Mouse (Mus musculus): ENCODE measurements at regions not wholly inside any gene's neighbourhood (a gene's known extent, or its start where the extent isn't known, plus 50 kb on each side); places are given as distances from the start of the nearest gene placed in this dataset.

DNA sequence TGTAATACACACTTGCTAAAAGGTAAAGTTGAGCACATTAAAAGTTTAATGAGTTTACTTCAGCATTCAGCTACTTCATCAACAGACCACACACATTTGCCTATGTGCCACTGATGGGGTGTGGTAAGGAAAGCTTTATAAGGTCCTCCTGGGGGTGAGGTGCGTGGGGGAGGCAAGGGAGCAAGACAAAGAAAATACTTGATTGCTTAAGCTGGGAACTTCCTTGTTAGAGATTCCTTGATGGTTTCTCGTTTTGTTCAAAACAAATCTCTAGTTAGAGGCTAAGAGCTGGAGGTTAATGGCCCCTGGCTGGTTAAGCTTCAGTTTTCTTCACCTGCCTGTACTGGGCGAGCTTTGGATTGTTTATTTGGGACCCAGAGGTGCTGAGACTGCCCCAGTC is 220.7 kb downstream of the Maf start:
- DNase-seq (ENCODE audit: extremely low read depth, low read depth, low spot score), result no peak

DNA sequence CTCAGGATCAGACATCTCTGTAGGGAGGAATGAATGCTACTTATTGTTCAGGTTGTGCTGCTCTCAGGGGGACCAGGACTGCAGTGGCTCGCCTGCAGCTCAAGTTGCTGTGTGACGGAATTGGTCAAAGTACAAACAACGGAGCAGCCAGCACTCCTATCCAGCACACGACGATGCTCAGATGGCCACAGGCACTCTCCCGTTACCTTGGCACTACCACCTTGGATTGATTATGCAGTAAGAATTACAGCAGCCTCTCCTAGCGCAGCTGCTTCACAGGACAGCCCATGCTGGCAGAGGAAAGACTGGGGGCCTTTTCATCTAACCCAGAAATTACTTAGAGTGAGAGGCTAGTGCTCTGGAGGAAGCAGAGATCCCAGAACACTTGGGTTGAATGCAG is 226.5 kb downstream of the Maf start:
- DNase-seq (ENCODE audit: extremely low read depth, low read depth, low spot score), result no peak

DNA sequence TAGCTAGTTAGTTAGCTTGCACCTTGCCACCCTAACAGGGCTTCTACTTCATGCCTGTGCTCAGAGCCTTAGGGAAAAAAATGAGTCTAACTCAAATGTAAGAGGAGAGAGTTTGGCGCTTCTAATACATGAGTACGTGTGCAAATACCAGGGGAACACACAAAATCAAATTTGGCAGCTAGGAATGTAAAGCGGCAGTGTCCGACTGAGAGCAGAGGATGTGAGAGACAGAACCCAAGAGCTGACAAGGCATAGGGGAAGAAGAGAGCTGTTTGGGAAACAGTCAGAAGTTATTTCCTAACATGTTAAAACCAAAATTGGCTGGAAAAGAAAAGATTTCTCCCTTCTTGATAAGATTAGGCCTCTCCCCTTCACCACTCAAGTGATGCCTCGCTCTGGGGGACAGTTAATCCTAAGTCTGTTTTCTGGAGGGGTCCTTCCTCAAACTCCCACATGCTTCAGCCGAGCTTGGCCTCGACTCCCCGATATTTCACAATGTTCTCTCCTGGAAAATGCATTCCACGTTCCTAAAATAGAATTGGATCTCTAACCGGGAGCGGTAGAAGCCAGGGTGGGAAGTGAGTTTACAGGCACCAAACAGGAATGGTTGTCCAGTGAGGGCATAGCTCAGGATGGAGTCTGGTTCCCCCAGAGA is 229.1 kb downstream of the Maf start:
- DNase-seq (ENCODE audit: extremely low read depth, low read depth, low spot score), result no peak

DNA sequence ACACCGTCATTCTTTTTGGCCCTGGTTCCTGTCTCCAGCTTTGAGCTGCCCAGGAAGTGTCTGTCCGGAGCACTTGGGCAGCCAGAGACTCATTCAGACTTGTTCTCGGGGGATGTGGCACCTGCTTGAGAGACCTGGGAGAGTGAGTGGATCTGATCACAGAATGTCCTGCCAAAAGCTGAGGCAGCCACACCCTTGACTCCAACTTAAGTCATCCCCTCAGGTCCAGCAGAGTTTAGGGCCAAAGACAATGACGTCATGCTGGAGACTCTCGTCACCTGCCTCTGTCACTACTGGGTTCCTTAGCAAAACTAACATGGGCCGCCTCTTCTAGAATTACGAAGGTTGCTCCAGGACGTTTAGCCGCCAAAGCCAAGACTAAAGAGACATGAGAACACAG is 231.5 kb downstream of the Maf start:
- DNase-seq (ENCODE audit: extremely low read depth, low read depth, low spot score), result no peak

DNA sequence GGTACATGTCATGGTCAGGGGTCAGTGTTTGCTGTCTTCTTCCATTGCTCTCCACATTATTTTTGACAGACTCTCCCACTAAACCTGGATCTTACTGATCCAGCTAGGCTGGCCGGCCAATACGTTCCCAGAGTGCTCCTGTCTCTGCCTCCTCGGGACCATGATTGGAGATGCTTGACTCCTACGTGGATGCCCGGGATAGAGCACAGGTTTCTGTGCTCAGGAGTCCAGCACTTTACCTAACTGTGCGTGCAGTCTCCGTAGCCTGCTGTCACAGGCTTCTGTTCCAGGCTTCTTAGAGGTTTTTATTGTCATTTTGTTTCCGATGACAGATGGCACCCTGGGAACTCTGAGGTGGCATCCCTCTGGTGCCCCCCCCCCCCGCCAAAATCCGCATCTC is 232.4 kb downstream of the Maf start:
- DNase-seq (ENCODE audit: extremely low read depth, low read depth, low spot score), result no peak

DNA sequence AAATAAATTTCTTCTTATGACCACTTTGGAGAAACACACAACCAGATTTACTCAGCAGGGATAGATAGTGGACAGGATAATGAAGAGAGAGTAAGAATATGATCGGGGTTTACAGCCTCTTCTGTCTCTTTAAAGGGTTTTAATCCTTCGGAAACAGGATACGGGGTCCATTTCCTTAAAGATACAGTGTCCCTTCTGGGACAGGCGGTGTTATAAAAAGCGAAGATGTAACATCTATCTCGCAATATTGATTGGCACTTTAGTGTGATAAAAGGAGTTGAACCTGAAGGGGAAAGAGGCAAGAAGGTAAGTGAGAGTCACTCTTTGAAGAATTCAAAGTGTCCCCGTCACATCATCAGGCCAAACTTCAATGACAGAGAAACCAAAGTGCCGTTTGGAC is 233.6 kb downstream of the Maf start:
- no peak for DNase-seq (ENCODE audit: extremely low read depth, low read depth, low spot score)

DNA sequence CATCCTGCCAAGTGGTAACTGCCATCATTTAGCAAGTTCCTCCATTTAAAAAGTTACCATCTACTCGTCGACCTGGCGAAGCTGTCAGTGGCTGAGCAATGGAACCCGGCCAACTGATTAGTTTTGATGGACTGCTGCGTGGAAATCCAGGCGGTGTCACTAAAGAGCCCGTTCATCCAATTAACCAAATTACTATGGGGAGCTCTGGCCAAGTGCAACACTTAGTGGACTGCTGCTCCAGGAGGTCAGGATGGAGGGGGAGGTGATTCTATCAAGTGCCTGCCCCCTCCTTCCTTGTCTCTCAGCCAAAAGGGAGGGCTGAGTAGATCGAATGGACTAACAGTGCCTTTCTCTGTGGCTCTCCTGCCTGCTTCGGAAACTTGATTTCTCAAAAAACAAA is 241.0 kb downstream of the Maf start:
- no peak for DNase-seq (ENCODE audit: extremely low read depth, low read depth, low spot score)

DNA sequence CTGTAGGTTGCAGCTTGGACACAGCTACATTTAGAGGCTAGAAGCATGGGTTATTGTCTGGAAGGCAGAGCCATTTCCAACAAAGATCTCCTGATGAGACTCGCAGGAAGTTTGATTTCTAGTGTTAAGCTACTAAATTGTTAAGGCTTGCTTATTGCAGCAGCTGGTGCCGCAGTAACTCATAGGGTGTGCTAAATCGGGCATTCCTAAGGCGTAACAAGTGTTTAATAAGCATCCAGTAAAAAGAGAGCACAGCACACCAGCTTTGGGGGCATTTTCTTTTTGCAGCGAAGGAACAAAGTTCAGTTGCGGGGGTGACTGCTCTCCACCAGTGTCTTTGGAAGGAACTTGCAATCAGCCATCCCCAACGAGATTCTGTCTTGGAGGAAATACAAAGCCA is 241.5 kb downstream of the Maf start:
- no peak for DNase-seq (ENCODE audit: extremely low read depth, low read depth, low spot score)

DNA sequence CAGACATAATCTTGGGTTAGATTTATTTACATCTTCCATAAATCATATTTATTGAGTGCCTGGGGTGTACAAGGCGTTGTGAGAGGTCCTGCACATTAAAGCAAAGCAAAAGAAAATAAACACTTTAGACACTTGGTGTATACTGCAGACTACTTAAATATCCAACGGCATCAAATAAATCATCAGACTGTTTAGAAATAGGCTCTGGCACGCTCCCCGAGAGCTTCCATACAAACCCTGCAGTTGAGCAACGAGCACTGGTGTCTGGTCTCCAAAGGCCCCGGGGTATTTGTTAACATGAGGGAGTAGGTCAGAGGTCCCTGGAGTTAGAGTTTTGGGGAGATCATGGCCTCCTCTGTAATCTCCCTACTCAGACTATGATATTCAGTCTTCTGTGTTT is 244.9 kb downstream of the Maf start:
- DNase-seq (ENCODE audit: extremely low read depth, low read depth, low spot score), result peak; percentile 82

DNA sequence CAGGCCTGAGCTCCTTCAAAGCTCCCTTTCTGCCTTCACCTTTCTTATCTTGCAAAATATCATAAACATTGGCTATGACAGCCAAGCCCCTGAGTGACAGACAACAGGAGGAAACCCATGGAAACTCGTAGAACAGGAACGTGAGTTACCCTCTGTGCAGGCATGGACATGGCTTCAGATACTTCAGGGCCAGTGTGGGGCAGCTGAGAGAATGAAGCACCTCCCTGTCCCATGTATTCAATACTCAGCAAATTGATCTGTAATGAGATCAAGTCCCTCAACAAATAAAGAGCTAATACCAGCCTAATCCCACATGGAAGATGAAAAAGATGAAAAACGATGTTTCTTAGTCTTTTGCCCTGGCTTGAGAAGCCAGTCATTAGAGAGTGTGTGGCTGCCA is 249.5 kb downstream of the Maf start:
- DNase-seq (ENCODE audit: extremely low read depth, low read depth, low spot score), result no peak

DNA sequence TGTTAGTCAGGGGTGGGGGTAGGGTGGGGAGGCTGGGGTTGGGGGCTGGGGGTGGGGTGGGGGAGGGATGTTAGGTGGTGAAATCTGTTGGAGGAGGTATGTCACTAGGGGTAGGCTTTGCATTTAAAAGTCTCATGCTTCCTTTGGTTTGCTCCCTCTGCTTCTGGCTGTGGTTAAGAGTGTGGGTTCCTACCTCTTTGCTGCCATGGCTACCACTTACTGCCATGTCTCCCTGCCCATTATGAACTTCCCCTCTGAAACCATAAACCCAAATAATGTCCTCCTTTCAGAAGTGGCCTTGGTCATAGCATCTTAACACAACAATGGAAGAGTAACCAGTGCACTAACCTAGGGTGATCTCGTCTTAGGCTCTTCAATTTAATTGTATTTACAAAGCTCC is 256.8 kb downstream of the Maf start:
- no peak for DNase-seq (ENCODE audit: extremely low read depth, low read depth, low spot score)

DNA sequence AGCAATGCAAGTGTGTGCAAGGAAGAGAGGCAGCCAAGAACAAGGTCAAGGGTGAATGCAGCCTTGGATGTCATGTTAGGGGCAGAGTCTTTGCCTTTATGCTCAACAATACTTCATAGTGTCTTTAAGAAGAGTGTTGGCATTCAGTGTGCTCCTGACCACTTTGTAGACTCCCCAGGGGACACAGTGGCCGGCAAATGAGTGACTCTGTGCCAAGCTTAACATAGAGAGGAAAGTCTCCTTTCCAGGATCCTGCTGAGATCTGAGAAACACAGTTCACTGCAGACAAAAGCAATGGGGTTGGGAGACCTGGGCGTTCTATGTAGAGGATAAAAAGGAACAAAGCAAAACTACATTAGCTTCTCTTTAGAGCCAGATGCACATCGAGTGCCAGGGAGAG is 259.2 kb downstream of the Maf start:
- no peak for DNase-seq (ENCODE audit: extremely low read depth, low read depth, low spot score)

DNA sequence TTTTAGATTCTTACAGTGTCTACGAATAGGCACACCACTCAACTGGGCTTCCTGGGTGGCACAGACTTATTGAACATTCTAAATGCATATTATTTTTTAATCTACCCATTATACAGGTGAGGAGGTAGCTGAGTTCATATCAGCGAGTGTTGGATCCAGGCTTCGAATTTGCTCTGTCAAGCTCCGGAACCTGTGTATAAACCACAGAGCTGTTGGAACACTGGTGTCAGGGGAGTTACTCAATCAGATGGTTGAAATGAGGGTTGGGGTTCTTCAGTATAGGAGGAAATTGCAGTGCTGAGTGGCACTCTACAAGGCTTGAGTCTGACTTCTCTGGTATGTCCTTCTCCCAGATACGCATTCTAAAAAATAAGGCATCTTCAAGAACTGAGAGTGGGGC is 263.1 kb downstream of the Maf start:
- DNase-seq (ENCODE audit: extremely low read depth, low read depth, low spot score), result no peak

DNA sequence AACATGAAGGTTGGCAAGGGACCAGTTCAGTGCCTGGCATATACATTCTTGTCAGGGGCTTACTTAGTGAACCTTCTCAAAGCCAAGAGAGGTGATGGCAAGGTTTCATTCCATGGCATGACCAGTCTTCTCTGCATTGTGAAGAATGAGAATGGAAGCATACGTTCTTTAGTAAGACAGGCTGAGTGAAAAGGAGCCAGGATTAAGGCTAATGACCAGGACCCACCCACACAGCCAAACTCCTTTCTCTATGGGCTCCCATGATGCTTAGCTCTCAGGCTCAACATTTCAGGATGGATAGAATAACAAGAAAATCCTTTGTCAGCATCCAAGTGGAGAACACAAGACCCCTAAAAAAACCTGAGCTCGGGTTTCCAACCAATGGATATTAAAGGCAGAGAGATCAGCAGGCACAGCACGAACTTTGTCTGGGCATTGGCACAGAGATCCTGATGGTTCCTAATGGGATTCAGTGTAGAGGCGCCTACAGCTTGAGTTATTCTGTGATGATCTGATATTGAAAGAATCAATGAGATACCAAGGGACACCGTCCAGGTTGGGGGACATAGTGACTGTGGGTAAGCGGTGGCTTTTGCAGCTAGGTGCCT is 265.5 kb downstream of the Maf start:
- no peak for DNase-seq (ENCODE audit: extremely low read depth, low read depth, low spot score)

DNA sequence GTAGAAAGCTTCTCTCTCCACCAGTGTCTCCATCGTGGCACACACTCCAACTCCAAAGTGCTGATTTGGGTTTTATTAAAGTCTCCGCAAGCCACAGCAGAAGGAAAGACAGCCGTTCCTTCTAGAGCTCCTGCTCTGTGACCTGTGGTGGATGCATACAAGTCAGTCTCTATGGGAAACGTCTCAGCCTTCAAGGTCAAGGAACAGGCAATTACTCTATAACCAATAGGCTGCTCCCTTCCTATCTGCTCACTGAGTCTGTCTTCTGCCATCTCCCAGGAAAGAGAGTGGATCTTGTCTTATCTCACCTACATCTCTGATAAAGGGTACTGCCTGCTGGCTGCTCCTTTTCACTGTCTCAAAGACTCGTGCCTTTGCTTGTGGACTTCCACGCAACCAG is 266.3 kb downstream of the Maf start:
- DNase-seq (ENCODE audit: extremely low read depth, low read depth, low spot score), result no peak

DNA sequence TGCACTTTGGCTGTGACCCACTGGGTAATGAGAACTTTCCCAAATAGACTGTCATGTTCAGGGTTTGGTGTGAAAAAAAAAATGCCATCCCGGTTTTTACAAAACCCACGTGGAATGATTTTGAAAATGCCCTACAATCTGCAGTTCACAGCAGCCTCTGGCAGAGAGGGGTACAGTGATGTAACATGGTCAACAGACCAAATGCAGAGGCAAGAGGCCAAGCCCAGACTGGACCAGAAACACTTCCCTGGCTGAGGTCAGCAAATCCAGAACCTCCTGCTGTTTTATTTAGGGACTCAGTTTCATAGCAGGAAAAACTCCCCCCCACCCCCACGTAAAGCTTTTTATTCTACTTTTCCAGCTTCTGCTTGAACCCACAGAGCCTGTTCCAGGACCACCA is 267.4 kb downstream of the Maf start:
- DNase-seq (ENCODE audit: extremely low read depth, low read depth, low spot score), result no peak

DNA sequence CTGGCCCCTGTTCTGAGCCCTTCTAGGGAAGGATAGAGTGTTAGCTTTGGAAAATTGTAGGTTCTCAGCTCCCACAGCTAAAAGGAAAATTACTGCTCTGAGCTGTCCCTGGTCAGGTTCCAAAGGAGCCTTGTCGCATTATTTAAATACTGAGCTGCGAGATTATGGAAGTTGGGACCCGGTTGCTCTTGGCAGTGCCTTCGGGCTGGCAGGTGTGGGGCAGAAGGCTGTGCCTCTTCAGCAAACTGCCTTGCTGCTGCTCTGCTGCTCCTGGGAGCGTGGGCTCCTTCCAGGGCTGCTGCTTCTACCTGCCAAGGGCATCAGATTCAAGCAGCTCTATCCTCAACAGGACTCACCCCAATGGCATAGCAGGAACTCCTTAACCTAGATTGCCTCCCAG is 268.1 kb downstream of the Maf start:
- no peak for DNase-seq (ENCODE audit: extremely low read depth, low read depth, low spot score)

DNA sequence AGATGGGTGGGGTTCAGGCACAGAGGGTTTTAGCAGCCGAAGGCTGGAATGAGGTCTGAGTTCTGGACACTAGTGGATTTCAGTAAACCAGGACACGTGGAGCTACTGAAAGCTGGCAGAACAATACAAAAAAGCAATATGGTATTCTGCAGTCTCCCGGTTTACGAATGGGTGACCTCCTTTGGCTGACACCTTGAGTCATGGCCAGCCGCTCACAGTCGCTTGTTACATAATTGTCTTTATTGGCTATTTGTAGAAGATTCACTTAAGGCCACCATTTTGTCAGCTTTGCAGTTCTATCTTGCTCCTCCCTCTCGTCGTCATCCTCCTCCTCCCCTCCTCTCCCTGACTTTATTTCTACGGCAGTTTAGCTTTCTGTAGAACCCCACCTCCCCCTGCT is 269.6 kb downstream of the Maf start:
- DNase-seq (ENCODE audit: extremely low read depth, low read depth, low spot score), result no peak

DNA sequence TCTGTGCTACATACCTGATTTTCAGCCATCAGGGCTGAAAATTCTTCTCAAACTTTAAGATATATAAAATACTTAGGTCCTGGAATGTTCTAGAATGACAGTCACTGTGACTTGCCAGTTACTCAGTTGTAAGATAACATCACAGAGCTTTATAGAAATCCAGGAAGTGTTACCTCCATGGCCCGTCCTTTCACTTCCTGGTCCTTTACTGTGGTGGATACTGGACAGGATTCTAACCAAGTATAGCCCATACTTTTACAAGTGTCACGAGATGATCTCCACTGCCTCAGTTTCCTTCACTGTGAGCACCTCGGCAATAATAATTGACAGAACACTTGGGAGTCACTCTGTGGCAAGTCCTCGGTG is 271.3 kb downstream of the Maf start:
- DNase-seq (ENCODE audit: extremely low read depth, low read depth, low spot score), result no peak

DNA sequence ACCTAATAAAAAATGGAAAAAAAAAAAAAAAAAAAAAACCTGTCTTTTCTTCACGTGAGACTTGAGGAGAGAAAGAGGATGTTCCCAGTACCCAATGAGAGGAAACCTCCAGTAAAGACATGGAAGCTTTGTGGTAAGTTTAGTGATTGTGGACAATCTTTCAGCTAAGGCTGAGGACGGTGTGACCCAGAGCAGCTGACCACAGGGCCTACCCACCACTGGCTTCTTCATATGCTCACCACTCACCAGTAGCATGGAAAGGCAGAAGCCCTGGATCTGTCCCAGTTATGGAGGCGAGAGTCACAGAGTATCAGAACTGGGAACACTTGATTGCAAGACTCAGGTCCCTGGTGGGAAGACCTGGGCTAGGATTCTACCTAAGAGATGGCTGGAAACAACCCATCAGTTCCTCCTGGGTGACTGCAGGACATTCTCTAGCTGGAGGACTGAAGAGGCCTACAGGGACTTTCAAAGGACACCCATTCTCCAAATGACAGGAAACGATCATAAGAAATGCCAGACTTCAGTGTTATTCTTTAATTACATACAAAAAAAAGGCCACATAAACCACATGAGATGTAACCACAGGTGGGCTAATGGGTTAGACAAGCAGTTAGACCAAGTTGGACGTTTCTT is 271.8 kb downstream of the Maf start:
- no peak for DNase-seq (ENCODE audit: extremely low read depth, low read depth, low spot score)

DNA sequence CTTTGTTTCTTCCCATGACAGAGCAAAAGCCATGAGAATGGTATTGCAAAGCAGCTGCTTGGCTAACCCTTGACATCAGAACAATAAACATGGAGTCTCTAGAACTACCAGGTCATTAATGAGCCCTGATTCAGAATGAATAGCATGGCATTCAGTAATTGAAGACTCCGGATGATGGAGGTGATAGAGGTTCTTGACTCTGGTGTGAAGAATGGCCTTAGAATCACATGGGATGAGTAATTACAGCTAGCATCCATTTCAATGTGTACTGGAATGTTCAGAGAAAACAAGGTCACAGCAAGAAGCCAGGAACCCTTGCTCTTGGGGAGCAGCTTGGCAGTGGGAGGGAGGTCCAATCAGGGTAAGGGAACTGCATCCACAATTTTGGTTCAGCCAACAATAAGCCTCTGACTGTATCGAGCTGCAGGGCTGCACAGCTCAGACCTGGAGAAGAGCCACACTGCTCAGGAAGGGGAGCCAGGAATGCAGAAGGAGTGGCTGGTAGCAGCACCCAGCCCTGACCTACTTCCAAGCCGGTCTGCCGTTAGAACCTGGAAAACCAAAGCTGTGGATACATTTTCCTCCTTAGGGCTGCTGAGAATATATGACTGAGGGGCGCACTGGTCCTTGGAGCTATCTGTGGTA is 275.1 kb downstream of the Maf start:
- no peak for DNase-seq (ENCODE audit: extremely low read depth, low read depth, low spot score)

DNA sequence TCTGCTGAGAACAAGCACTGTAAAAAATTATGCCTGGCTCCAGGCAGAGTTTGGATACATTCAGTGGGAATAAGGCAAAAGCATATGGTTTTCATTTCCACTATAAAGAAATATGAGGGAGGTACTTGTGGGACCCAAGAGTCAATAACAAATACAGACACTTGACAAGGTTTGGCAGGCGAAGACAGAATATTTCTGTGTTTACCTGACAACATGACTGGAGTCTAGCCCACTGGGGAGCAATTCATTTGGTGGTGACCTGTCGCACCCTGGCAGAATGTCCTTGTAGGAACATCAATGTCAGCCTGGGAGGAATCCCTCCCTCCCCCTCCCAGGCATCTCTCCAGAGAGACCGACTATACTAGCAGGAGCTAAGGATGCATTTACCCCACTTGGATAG is 276.8 kb downstream of the Maf start:
- no peak for DNase-seq (ENCODE audit: extremely low read depth, low read depth, low spot score)

Measured in fat pad, adult 2 months (tissue).